Mouse (Mus musculus): Measurements from ENCODE around the gene Gm49354. TPM values are rescaled to one million over a fixed set of nuclear protein-coding genes. Genes with fewer than 3 reads are reported as not detected.
"Not testable (repeated sequence)": the region's sequence is repeated elsewhere in the genome, so short reads cannot be mapped to it uniquely, and the experiment has no call there.

Gene Gm49354
- total and polyA plus RNA-seq, 2 experiments from 2014 or later: not detected

DNA sequence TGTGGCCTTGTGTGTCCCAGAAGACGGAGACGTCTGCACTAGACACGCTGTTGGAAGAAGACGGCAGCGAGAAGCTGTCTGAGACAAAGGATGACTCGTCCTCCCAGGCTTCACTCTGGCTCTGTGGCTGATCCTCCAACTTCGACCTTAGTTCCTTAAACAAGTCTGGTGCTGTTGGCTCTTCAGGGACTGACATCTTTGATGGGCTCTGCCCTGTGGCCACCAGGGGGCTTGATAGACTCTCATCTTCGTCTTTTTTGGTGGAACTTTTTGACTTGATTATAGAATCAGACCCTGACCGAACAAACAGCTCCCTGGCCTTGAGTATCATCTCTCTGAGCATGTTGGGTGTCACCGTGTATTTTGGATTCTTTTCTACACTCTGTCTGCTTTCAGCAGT lies 40.3 kb downstream of the Gm49354 start:
- no peaks in the 10 kb centered on the region for H3K36me3 ChIP-seq (ENCODE audit: insufficient read depth, low read length)
- H3K4me2 ChIP-seq (ENCODE audit: low read depth, low read length, poor library complexity, severe bottlenecking): no peak overlapping the region
- H3K4me3 ChIP-seq (ENCODE audit: low read depth, low read length): no peak overlapping the region
- TF ChIP-seq CTCF (IDR thresholded peaks at IDR 0.05): peak; percentile 41; the same call in 1 of the 2 replicates
- ATAC-seq (ENCODE audit: low FRiP score) (no peak), DNase-seq (ENCODE audit: low spot score) (no peak)
- no peaks in the 10 kb centered on the region for H3K27me3 ChIP-seq (ENCODE audit: insufficient read depth, low read length)
- no peak overlapping the region for H3K27ac ChIP-seq (ENCODE audit: low read depth, low read length)
- 81% methylated on average over 10 of the region's 10 CpGs for WGBS
- no peak overlapping the region for H3K9ac ChIP-seq (replicated peaks; ENCODE audit: low read length, poor library complexity, severe bottlenecking)
- no peaks in the 10 kb centered on the region for H3K9me3 ChIP-seq (ENCODE audit: low read length)
- no peaks in the 10 kb centered on the region for H3K4me1 ChIP-seq (ENCODE audit: insufficient read depth, low read length)

DNA sequence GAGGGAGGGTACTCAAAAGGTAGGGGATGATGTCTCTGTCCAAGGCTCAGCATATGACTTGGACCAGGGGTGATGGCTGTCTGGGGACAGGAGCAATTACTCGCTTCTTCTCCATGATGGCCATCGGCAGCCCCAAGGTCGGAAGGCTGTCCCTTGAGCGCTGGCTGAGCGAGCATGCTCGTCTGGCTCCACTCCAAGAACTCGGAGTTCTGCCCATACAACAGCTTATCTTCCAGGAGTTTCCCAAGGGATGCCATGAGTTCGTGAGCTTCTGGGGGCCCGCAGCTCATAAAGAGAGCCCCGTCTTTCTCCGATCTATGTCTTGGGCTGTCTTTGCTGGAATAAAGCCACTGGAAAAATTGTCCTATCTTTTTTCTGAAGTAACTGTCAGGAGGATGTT lies 40.9 kb downstream of the Gm49354 start:
- ATAC-seq (ENCODE audit: low FRiP score): no peak
- Histone ChIP-seq H3K4me1 (ENCODE audit: insufficient read depth, low read length) (no peaks in the 10 kb centered on the region), H3K27ac (ENCODE audit: low read depth, low read length) (no peak overlapping the region), H3K9ac (replicated peaks; ENCODE audit: low read length, poor library complexity, severe bottlenecking) (no peak overlapping the region), H3K4me3 (ENCODE audit: low read depth, low read length) (no peak overlapping the region), H3K27me3 (ENCODE audit: insufficient read depth, low read length) (no peaks in the 10 kb centered on the region), H3K9me3 (ENCODE audit: low read length) (no peaks in the 10 kb centered on the region), H3K4me2 (ENCODE audit: low read depth, low read length, poor library complexity, severe bottlenecking) (no peak overlapping the region), H3K36me3 (ENCODE audit: insufficient read depth, low read length) (no peaks in the 10 kb centered on the region)
- TF ChIP-seq CTCF (IDR thresholded peaks at IDR 0.05): no peak
- DNase-seq (ENCODE audit: low spot score): no peak
- WGBS: 87% methylated on average over 11 of the region's 11 CpGs

- 93% methylated on average over 4 of the region's 4 CpGs for WGBS
- Histone ChIP-seq H3K4me3 (ENCODE audit: low read depth, low read length) (no peak overlapping the region), H3K9me3 (ENCODE audit: low read length) (no peaks in the 10 kb centered on the region), H3K27me3 (ENCODE audit: insufficient read depth, low read length) (no peaks in the 10 kb centered on the region), H3K4me2 (ENCODE audit: low read depth, low read length, poor library complexity, severe bottlenecking) (no peak overlapping the region), H3K36me3 (ENCODE audit: insufficient read depth, low read length) (no peaks in the 10 kb centered on the region), H3K9ac (replicated peaks; ENCODE audit: low read length, poor library complexity, severe bottlenecking) (no peak overlapping the region), H3K27ac (ENCODE audit: low read depth, low read length) (no peak overlapping the region), H3K4me1 (ENCODE audit: insufficient read depth, low read length) (no peaks in the 10 kb centered on the region)
- no peak for TF ChIP-seq CTCF (IDR thresholded peaks at IDR 0.05)
- DNase-seq (ENCODE audit: low spot score) (no peak), ATAC-seq (ENCODE audit: low FRiP score) (no peak)
Observed at GRCm38 (mm10) chr13:59739397-59739796, 42.6 kb downstream of the Gm49354 start.

- no peaks in the 10 kb centered on the region for H3K27me3 ChIP-seq (ENCODE audit: insufficient read depth, low read length)
- no peak for TF ChIP-seq CTCF (IDR thresholded peaks at IDR 0.05)
- no peaks in the 10 kb centered on the region for H3K36me3 ChIP-seq (ENCODE audit: insufficient read depth, low read length)
- H3K9ac ChIP-seq (replicated peaks; ENCODE audit: low read length, poor library complexity, severe bottlenecking): no peak overlapping the region
- no peaks in the 10 kb centered on the region for H3K9me3 ChIP-seq (ENCODE audit: low read length)
- no peak overlapping the region for H3K4me2 ChIP-seq (ENCODE audit: low read depth, low read length, poor library complexity, severe bottlenecking)
- no peak overlapping the region for H3K27ac ChIP-seq (ENCODE audit: low read depth, low read length)
- H3K4me1 ChIP-seq (ENCODE audit: insufficient read depth, low read length): no peaks in the 10 kb centered on the region
- 88% methylated on average over 2 of the region's 2 CpGs for WGBS
- ATAC-seq (ENCODE audit: low FRiP score) (no peak), DNase-seq (ENCODE audit: low spot score) (no peak)
- no peak overlapping the region for H3K4me3 ChIP-seq (ENCODE audit: low read depth, low read length)
Observed at GRCm38 (mm10) chr13:59738455-59738854, 43.6 kb downstream of the Gm49354 start.

- Histone ChIP-seq H3K4me1 (ENCODE audit: insufficient read depth, low read length) (no peaks in the 10 kb centered on the region), H3K4me2 (ENCODE audit: low read depth, low read length, poor library complexity, severe bottlenecking) (no peak overlapping the region), H3K4me3 (ENCODE audit: low read depth, low read length) (no peak overlapping the region), H3K27ac (ENCODE audit: low read depth, low read length) (no peak overlapping the region), H3K9ac (replicated peaks; ENCODE audit: low read length, poor library complexity, severe bottlenecking) (no peak overlapping the region), H3K36me3 (ENCODE audit: insufficient read depth, low read length) (no peaks in the 10 kb centered on the region), H3K9me3 (ENCODE audit: low read length) (no peaks in the 10 kb centered on the region), H3K27me3 (ENCODE audit: insufficient read depth, low read length) (no peaks in the 10 kb centered on the region)
- WGBS: 33% methylated on average over 3 of the region's 3 CpGs
- peak; percentile 60 for TF ChIP-seq CTCF (IDR thresholded peaks at IDR 0.05)
- DNase-seq (ENCODE audit: low spot score) (peak; percentile 58), ATAC-seq (ENCODE audit: low FRiP score) (peak; percentile 57; the same call in 1 of the 2 replicates)
Observed at GRCm38 (mm10) chr13:59735190-59735589, 46.9 kb downstream of the Gm49354 start.

- ATAC-seq (ENCODE audit: low FRiP score); DNase-seq (ENCODE audit: low spot score); H3K4me3 ChIP-seq (ENCODE audit: low read depth, low read length); H3K27me3 ChIP-seq (ENCODE audit: insufficient read depth, low read length); H3K4me2 ChIP-seq (ENCODE audit: low read depth, low read length, poor library complexity, severe bottlenecking); H3K4me1 ChIP-seq (ENCODE audit: insufficient read depth, low read length); H3K27ac ChIP-seq (ENCODE audit: low read depth, low read length); H3K36me3 ChIP-seq (ENCODE audit: insufficient read depth, low read length); H3K9me3 ChIP-seq (ENCODE audit: low read length); H3K9ac ChIP-seq (replicated peaks; ENCODE audit: low read length, poor library complexity, severe bottlenecking): not testable (repeated sequence)
- WGBS: 41% methylated on average over 6 of the region's 6 CpGs
Observed at GRCm38 (mm10) chr13:59734347-59734746, 47.7 kb downstream of the Gm49354 start.
